Mouse (Mus musculus) MEL (cell line): Measurements from ENCODE around the gene Fhad1. TPM values are rescaled to one million over a fixed set of nuclear protein-coding genes. Genes with fewer than 3 reads are reported as not detected.

ENCODE experiments used
- DNase-seq: peaks from one replicate; pipeline ENCODE4 v3.0.0; 2011; ENCODE audit warnings: low read depth, low spot score
- H3K27ac ChIP-seq: 2 replicates; pipeline ENCODE4 v1.5.1; 2012; ENCODE audit warnings: low read depth, mild to moderate bottlenecking, control low read depth, low read length, moderate library complexity; ENCODE audit not compliant: control insufficient read depth
- H3K27me3 ChIP-seq, 2 experiments: fragments of 150-350 bp in 1 of 2; sonication (generic) in 1 of 2; 2 replicates each; pipeline ENCODE4 v1.6.1; 2012; ENCODE audit warnings: low read length in 2 of 2, mild to moderate bottlenecking in 2 of 2, improper control_type of control experiment in 1 of 2, moderate library complexity in 1 of 2; ENCODE audit not compliant: insufficient read depth in 2 of 2, control insufficient read depth in 1 of 2
- H3K36me3 ChIP-seq, 2 experiments: 2 replicates each; pipeline ENCODE4 v1.6.1; 2012 to 2014; ENCODE audit warnings: low read length in 2 of 2, improper control_type of control experiment in 1 of 2, inconsistent platforms in 1 of 2, mild to moderate bottlenecking in 1 of 2; ENCODE audit not compliant: insufficient read depth in 2 of 2, control insufficient read depth in 1 of 2
- H3K4me1 ChIP-seq, 2 experiments: fragments of 150-350 bp in 1 of 2; sonication (generic) in 1 of 2; 2 replicates each; pipeline ENCODE4 v1.6.1; 2012; ENCODE audit warnings: low read length in 2 of 2, improper control_type of control experiment in 1 of 2, mild to moderate bottlenecking in 1 of 2; ENCODE audit not compliant: insufficient read depth in 2 of 2, control insufficient read depth in 1 of 2
- H3K4me3 ChIP-seq, 2 experiments: fragments of 150-350 bp in 1 of 2; sonication (generic) in 1 of 2; 2 replicates each; pipeline ENCODE4 v1.5.1; 2012; ENCODE audit warnings: low read depth in 2 of 2, low read length in 2 of 2, mild to moderate bottlenecking in 2 of 2, moderate library complexity in 2 of 2, control low read depth in 1 of 2, improper control_type of control experiment in 1 of 2; ENCODE audit not compliant: control insufficient read depth in 1 of 2, insufficient read depth in 1 of 2
- H3K79me2 ChIP-seq: 2 replicates; pipeline ENCODE4 v1.6.1; 2012; ENCODE audit warnings: mild to moderate bottlenecking, low read length, moderate library complexity; ENCODE audit not compliant: control insufficient read depth, poor library complexity, insufficient read depth
- H3K9ac ChIP-seq: 2 replicates; pipeline ENCODE4 v1.6.1; 2012; ENCODE audit warnings: low read depth, mild to moderate bottlenecking, control low read depth, low read length, moderate library complexity; ENCODE audit not compliant: control insufficient read depth, poor library complexity, severe bottlenecking
- H3K9me3 ChIP-seq: fragments of 150-350 bp; sonication (generic); replicated peaks from 2 replicates; pipeline ENCODE4 v1.6.1; 2012; ENCODE audit warnings: mild to moderate bottlenecking, low read length, improper control_type of control experiment, moderate library complexity; ENCODE audit not compliant: insufficient read depth
- CHD1 ChIP-seq: IDR thresholded peaks from 2 replicates; pipeline ENCODE4 v1.6.1; 2012; ENCODE audit warnings: low read depth, mild to moderate bottlenecking, inconsistent platforms, low read length, improper control_type of control experiment
- CHD2 ChIP-seq: IDR thresholded peaks from 2 replicates; pipeline ENCODE4 v1.6.1; 2011; ENCODE audit warnings: low read length, improper control_type of control experiment
- ELF1 ChIP-seq: IDR thresholded peaks from 2 replicates; pipeline ENCODE4 v1.6.1; 2014; ENCODE audit warnings: low read depth, mild to moderate bottlenecking, inconsistent platforms, low read length, improper control_type of control experiment, moderate library complexity
- ETS1 ChIP-seq: IDR thresholded peaks from 2 replicates; pipeline ENCODE4 v1.6.1; 2012; ENCODE audit warnings: low read depth, mild to moderate bottlenecking, inconsistent platforms, low read length, improper control_type of control experiment, moderate library complexity
- GABPA ChIP-seq: IDR thresholded peaks from 2 replicates; pipeline ENCODE4 v1.6.1; 2012; ENCODE audit warnings: low read depth, mild to moderate bottlenecking, inconsistent platforms, low read length, improper control_type of control experiment, moderate library complexity
- GATA1 ChIP-seq: IDR thresholded peaks from 2 replicates; pipeline ENCODE4 v1.6.1; 2011; ENCODE audit warnings: low read depth, low read length, improper control_type of control experiment
- HCFC1 ChIP-seq: IDR thresholded peaks from 2 replicates; pipeline ENCODE4 v1.6.1; 2012; ENCODE audit warnings: low read depth, mild to moderate bottlenecking, inconsistent platforms, low read length, improper control_type of control experiment, moderate library complexity
- MEF2A ChIP-seq: IDR thresholded peaks from 2 replicates; pipeline ENCODE4 v1.6.1; 2014; ENCODE audit warnings: low read depth, mild to moderate bottlenecking, inconsistent platforms, low read length, improper control_type of control experiment; ENCODE audit not compliant: poor library complexity, insufficient replicate concordance, severe bottlenecking; ENCODE audit errors: extremely low read depth
- MXI1 ChIP-seq: IDR thresholded peaks from 2 replicates; pipeline ENCODE4 v1.6.1; 2011; ENCODE audit warnings: mild to moderate bottlenecking, low read depth, low read length, improper control_type of control experiment
- MYB ChIP-seq: IDR thresholded peaks from 2 replicates; pipeline ENCODE4 v1.6.1; 2011; ENCODE audit warnings: mild to moderate bottlenecking, low read depth, low read length, improper control_type of control experiment
- MYC ChIP-seq: IDR thresholded peaks from 2 replicates; pipeline ENCODE4 v1.6.1; 2011; ENCODE audit warnings: low read depth, mild to moderate bottlenecking, low read length, improper control_type of control experiment, moderate library complexity
- NELFE ChIP-seq: IDR thresholded peaks from 2 replicates; pipeline ENCODE4 v1.6.1; 2011; ENCODE audit warnings: low read depth, low read length, improper control_type of control experiment
- NRF1 ChIP-seq: IDR thresholded peaks from 2 replicates; pipeline ENCODE4 v1.6.1; 2014; ENCODE audit warnings: low read depth, mild to moderate bottlenecking, inconsistent platforms, low read length, improper control_type of control experiment, moderate library complexity; ENCODE audit not compliant: poor library complexity, insufficient read depth, severe bottlenecking
- POLR2A ChIP-seq, 2 experiments: IDR thresholded peaks; 2 replicates each; pipeline ENCODE4 v1.6.1; 2011 to 2012; ENCODE audit warnings: low read length in 2 of 2, mild to moderate bottlenecking in 2 of 2, control low read depth in 1 of 2, improper control_type of control experiment in 1 of 2, low read depth in 1 of 2, moderate library complexity in 1 of 2; ENCODE audit not compliant: control insufficient read depth in 1 of 2, insufficient read depth in 1 of 2, poor library complexity in 1 of 2
- POLR2AphosphoS5 ChIP-seq: IDR thresholded peaks from 2 replicates; pipeline ENCODE4 v1.6.1; 2012; ENCODE audit warnings: low read depth, borderline replicate concordance, mild to moderate bottlenecking, inconsistent platforms, low read length, moderate library complexity, mixed read lengths
- RCOR1 ChIP-seq: IDR thresholded peaks from 2 replicates; pipeline ENCODE4 v1.6.1; 2012; ENCODE audit warnings: low read depth, mild to moderate bottlenecking, inconsistent platforms, low read length, improper control_type of control experiment
- SMC3 ChIP-seq: IDR thresholded peaks from 2 replicates; pipeline ENCODE4 v1.6.1; 2011; ENCODE audit warnings: low read depth, low read length, improper control_type of control experiment
- TBP ChIP-seq: IDR thresholded peaks from 2 replicates; pipeline ENCODE4 v1.8.0; 2011; ENCODE audit warnings: low read depth, low read length, improper control_type of control experiment
- UBTF ChIP-seq: IDR thresholded peaks from 2 replicates; pipeline ENCODE4 v1.6.1; 2012; ENCODE audit warnings: low read depth, mild to moderate bottlenecking, inconsistent platforms, low read length, improper control_type of control experiment, moderate library complexity, borderline replicate concordance; ENCODE audit not compliant: insufficient read depth
- ZC3H11A ChIP-seq: IDR thresholded peaks from 2 replicates; pipeline ENCODE4 v1.6.1; 2012; ENCODE audit warnings: low read depth, mild to moderate bottlenecking, inconsistent platforms, low read length, improper control_type of control experiment
- ZKSCAN1 ChIP-seq: IDR thresholded peaks from 2 replicates; pipeline ENCODE4 v1.6.1; 2012; ENCODE audit warnings: low read depth, mild to moderate bottlenecking, inconsistent platforms, low read length, improper control_type of control experiment, moderate library complexity
- polyA plus RNA-seq, 2 experiments: library from polyadenylated mRNA; stranded (reverse) in 1 of 2; unstranded in 1 of 2; fragments of >175 nt in 1 of 2; fragments of >200 nt in 1 of 2; gene quantifications; 2 replicates each; pipeline versions ENCODE4 v1.2.1 to v1.2.4; 2012; ENCODE audit warnings: low replicate concordance in 2 of 2, low read depth in 1 of 2; ENCODE audit not compliant: insufficient read length in 2 of 2, insufficient read depth in 1 of 2, missing spikeins in 1 of 2
- total RNA-seq: library from RNA; depleted of rRNA; stranded (reverse); fragments of 300-350 nt; gene quantifications from 2 replicates; pipeline ENCODE4 v1.2.3, GENCODE M21; 2012; rRNA removed

Fhad1 gene
- total RNA-seq = not detected in 2 replicates
- not detected for polyA plus RNA-seq

- Histone ChIP-seq H3K27me3 (no peaks in the 10 kb centered on the region), H3K9me3 (no peaks in the 10 kb centered on the region), H3K4me3 (no peak within 1 kb of the TSS), H3K4me1 (no peaks in the 10 kb centered on the region), H3K36me3 (no peaks in the 10 kb centered on the region), H3K27ac (no peak within 1 kb of the TSS), H3K79me2 (no peaks in the 10 kb centered on the region), H3K9ac (no peak within 1 kb of the TSS)
- TF ChIP-seq GATA1 = no peak
- no peak for TF ChIP-seq MYC
- no peak for TF ChIP-seq MYB
- TF ChIP-seq TBP = no peak
- DNase-seq = no peak
These were observed at the start of gene Fhad1 for GRCm38 (mm10) chr4:142014659-142015608. Gene Fhad1 (minus strand): TSS chr4:142015082.

- Histone ChIP-seq H3K27me3 (no peaks in the 10 kb centered on the region), H3K4me1 (no peaks in the 10 kb centered on the region), H3K36me3 (no peaks in the 10 kb centered on the region), H3K4me3 (no peak overlapping the region), H3K79me2 (no peaks in the 10 kb centered on the region), H3K27ac (no peak overlapping the region), H3K9me3 (no peaks in the 10 kb centered on the region), H3K9ac (no peak overlapping the region)
- no peak for DNase-seq
- no peak for TF ChIP-seq NELFE
- no peak for TF ChIP-seq MYB
- no peak for TF ChIP-seq CHD2
- TF ChIP-seq NRF1 = no peak
- TF ChIP-seq SMC3 = no peak
- TF ChIP-seq MYC = no peak
- no peak for TF ChIP-seq CHD1
- no peak for TF ChIP-seq POLR2A (IDR thresholded peaks at IDR 0.05; ENCODE audit: control insufficient read depth in 1 of 2, insufficient read depth in 1 of 2, low read depth in 1 of 2, low read length in 2 of 2, poor library complexity in 1 of 2)
- TF ChIP-seq ZC3H11A = no peak
- TF ChIP-seq HCFC1 = no peak
- no peak for TF ChIP-seq MEF2A
- no peak for TF ChIP-seq RCOR1
- no peak for TF ChIP-seq UBTF
- no peak for TF ChIP-seq POLR2AphosphoS5
- TF ChIP-seq MXI1 = no peak
- TF ChIP-seq GABPA = no peak
- TF ChIP-seq ZKSCAN1 = no peak
- no peak for TF ChIP-seq ELF1
- TF ChIP-seq ETS1 = no peak
These were observed 48.2 kb upstream of the Fhad1 start for GRCm38 (mm10) chr4:142063057-142063534.
